Mouse (Mus musculus) lung, adult 18-20 months (tissue): ENCODE measurements around the gene Ak2.
A peak's percentile ranks its signal among the peaks of the same experiment; 100 is the strongest.

Experiments
- DNase-seq, 2 experiments: peaks; one replicate each; pipeline ENCODE4 v3.0.0; 2022; ENCODE audit warnings: mixed read lengths in 2 of 2

Ak2 gene

GRCm38 (mm10) chr4:129016329-129016728, 24.6 kb downstream of the Ak2 start:
- peak in 1 of 2 experiments; percentile 20 for DNase-seq

DNA sequence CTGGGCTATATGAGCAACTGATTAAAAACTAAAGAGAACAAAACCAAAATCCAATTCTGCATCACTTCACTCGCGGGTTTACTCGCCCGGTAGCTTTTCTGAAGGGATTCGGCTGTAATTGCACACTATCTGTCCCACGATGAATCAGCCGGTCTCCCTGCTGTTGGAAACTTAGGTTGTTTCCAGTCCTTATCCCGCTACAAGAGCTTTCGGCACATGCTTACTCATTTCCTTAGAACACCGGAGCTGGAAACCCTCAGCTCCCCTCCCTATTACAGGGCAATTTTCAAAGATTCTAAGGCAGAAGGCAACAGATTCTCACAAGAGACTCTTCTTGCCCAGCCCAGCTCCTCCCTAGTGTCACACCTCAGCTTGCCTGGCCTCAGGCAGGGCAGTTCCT, 25.4 kb downstream of the Ak2 start:
- no peak for DNase-seq

DNA sequence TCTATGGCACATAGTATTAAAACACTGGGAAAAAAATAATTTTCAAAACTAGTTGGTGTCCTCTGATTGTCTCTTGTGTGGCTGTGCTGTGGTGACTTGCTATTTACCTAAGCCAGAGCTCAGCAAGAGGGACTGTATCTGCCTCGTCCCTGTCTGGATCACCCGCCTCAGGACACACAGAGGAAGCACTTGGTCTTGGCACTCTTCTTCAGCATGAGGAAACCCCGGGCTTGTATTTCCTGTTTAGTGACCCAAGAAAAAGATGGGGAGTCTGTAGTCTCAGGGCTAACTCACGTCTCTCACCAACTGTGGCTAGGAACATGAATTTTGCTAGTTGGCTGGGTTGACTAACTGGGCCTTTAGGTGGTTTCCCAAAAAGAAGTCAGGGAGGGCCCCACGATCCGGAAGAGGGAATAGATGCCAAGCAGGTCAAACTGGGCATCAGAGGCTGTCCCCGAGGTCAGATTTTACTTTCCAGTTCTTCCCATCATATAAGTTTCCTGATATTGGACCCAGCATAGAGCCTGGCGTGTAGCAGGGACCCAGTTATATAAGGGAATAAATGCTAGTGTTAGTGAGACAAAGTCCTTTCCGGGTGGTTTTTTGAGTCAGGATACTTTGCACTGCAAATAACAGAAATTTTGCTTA, 27.2 kb downstream of the Ak2 start:
- DNase-seq, result no peak

DNA sequence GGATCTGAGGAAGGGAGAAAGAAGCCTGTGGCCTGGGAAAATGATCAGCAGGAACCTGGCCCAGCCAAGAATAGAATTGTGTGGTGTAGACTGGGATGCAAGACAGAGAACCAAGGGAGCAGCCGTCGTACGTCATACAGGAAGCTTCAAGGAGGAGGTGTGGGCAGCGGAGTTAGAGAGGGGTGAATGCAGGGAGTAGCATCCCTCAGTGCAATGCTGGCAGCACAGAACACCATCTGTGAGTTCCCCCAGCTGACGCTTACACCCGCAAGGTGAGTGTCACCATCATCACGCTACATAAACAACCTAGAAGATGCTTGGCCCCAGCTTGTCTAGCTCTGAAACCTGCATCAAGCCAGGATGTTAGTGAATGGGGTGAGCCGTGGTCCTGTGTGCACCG, 28.0 kb downstream of the Ak2 start:
- DNase-seq, result peak in 1 of 2 experiments; percentile 3

DNA sequence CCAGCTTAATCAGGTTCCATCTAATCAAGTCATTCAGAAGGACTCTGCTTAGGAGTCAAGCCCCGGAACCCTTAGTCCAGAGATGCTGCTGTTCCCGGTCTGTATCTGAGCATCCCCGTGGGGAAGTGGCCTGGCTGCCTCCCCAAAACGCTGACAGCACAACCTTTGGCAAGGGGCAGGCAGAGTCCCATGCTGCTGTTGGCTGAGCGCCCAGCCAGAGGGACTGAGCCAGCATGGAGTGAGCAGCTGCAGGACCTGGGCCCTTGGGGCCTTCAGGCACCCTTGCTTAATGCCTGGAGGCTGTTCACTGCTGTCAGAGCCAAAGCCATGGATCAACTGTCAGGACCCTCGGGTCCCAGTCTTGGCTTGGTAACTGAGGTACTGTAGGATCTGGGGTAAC, 28.7 kb downstream of the Ak2 start:
- DNase-seq, result peak; percentile 80 to 82

DNA sequence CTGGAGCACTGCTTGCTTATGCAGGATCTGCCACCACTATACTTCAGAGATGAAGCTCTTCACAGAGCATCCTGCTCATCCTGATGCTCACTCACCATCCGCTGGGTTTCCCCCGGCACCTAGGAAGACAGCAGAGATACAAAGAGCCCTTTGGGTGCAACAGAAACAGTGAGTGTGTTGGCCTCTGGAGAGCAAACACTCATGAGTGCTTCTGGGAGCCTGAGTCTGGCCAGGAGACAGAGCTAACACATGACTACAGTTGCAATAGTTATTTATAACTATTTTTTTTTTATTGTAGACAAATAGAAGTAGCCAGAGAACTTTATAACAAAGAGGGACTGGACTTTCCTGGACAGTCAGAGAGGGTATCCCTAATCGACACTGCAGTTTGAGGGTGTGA, 29.7 kb downstream of the Ak2 start:
- DNase-seq, result peak; percentile 51 to 52

- DNase-seq, result peak in 1 of 2 experiments; percentile 2
Observed at GRCm38 (mm10) chr4:129021886-129022285, 30.1 kb downstream of the Ak2 start.

DNA sequence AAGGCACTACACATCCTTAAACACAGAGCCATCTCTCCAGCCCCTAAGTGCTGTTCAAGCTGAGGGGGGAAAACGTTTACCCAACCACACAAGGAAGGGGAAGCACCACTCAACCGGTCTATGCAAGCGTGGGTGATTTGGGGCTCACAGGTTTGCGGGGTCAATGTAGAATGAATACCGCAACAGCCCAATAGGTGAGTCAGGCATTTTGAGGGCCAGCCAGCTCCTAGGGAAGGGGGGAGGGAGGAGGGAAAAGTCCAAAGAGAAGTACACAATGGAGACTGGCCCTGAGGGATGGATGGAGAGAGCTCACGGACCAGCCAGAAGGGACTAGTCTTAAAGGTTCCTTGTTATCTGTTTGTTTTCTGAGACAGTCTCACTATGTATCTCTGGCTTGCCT, 32.1 kb downstream of the Ak2 start:
- no peak for DNase-seq

GRCm38 (mm10) chr4:129024775-129025174, 33.0 kb downstream of the Ak2 start:
- peak; percentile 70 to 78 for DNase-seq

GRCm38 (mm10) chr4:129025707-129026106, 33.9 kb downstream of the Ak2 start:
- DNase-seq, result no peak

DNA sequence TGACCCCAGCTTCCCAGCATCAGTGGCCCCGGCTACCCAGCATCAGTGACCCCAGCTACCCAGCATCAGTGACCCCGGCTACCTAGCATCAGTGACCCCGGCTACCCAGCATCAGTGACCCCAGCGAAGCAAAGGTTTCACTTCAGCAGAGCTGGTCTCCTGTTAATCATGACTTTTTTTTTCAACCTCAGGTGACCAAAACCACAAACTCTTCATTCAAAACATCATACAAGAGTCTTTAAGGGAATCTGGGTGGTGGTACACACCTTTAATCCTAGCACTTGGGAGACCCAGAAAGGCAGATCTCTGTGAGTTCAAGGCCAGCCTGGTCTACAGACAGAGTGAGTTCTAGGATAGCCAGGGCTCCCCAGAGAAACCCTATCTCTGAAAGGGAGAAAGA, 39.0 kb downstream of the Ak2 start:
- no peak for DNase-seq

GRCm38 (mm10) chr4:129031408-129031965, 39.7 kb downstream of the Ak2 start:
- peak in 1 of 2 experiments; percentile 2 for DNase-seq

GRCm38 (mm10) chr4:129032133-129032962, 40.6 kb downstream of the Ak2 start:
- peak; percentile 36 to 40 for DNase-seq

DNA sequence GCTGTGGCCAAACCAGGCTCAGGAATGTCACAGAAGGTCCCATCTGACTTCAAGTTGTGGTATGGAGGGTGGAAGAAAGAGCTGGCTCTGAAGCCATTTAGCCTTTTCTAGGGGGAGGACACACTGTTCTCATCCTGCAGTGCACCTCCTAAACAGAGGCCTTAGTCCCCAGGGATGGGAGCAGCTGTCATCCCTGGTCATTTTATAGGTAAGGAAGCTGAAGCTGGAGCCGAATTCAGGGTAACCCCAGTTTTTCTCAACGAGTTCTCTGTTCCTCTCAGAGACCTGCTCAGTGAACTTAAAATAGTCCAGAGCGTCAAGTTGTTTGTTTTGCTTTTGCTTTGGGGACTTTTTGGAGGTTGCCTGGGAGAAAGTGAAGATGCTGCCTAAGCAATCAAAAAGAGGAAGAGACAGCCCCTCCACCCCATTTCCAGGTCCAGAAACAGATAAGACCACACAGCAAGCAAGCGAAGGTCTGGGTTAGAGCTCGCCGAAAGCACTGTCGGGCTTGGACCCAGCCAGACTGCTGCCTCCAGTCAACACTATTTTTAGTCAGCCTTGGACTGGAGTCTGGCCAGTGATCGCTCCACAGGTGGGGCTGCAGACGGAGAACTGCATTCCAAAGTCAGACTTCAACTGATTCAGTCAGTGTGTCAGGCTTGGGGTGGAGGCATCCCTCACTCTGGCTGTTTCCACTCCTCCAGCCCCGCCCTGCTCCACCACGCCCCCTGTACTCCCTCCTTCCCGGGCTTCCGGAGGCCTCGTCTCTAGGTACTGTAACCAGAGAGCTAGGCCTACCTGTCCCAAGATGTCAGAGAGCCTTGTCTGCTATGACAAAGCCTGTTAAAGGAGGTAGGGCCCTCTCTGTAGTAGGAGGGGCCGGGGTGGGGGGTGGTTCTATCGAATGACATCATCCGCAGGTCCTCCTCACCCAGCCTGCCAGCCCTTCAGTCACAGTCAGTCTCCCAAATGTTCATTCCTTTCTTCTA, 41.5 kb downstream of the Ak2 start:
- peak; percentile 90 to 92 for DNase-seq

GRCm38 (mm10) chr4:129034224-129034623, 42.5 kb downstream of the Ak2 start:
- DNase-seq, result no peak

- DNase-seq, result peak; percentile 90 to 92
Observed at GRCm38 (mm10) chr4:129034706-129035660, 43.2 kb downstream of the Ak2 start.

DNA sequence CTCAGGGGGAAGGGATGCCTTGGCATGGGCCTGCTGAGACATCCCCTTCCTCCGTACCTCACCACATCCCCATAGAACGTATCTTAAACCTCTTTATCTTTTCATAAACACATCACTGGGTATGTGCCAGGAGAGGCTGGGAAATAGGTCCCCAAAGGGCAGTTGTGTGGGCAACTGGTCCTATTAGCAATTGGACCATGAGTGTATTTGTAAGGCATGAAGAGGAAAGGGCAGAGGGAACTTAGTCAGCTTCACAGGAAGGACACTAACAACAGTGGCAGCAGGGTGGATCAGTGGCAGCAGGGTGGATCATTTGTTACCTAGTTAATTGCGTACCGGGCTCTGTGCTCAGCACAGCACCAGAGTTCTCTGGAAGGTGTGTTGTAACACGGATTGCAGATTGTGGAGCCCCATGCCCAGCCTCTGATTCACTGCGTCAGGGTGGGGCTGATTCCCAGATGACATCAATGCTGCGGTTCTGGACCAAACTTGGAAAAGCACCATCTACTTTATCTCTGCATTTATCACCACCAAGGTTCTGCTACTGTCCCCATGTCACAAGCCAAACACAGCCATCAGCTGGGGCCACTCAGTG, 44.2 kb downstream of the Ak2 start:
- peak; percentile 13 to 29 for DNase-seq

- DNase-seq, result no peak
Observed at GRCm38 (mm10) chr4:129047721-129048421, 56.1 kb downstream of the Ak2 start.

DNA sequence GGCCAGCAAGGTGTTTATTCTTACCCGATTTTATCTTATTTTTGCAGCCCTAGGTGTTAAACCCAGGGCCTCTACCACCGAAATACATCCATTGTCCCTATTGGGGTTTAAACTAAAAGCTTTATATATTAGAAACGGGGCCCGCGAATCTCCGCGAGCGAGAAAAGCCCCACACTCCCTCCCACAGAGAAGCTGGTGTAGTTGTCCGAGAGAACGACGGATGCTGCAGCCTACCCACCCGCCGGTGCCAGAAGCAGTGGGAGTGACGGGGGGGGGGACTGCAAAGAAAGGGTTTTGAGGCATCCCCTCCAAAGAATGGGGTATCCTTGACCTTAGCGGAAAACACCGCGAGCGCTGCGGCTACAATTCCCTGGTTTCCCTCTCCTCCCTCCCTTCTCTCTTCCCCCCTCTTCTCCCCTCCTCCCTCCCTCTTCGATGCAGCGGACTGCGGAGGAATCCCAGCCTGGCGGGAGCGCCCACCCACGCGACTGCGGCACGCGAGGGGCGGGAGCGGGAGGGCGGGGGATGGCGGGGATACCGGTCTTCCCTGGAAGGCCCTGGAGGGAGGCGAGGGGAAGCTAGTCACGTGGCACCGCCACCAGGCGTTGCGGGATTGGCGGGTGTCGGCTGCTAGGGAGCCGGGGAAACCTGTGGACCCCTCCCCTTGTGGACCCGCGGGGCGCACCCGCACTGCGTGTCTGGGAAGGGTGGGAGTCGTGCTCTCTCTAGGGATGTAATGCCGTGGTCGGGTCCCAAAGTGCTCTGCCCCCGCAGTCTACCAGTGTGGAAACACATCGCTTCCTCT, 56.9 kb downstream of the Ak2 start:
- DNase-seq, result peak; percentile 66
